In genomic region chr10:24641416-24642140, GRCm38 (mm10) we compare ENCODE assay signal across 18 mouse cellular contexts. TPM values are rescaled to one million over a fixed set of nuclear protein-coding genes. Genes with fewer than 3 reads are reported as not detected.
DNase-seq lines count a peak whose midpoint lies in the region; ATAC-seq lines count a peak whose summit lies in the region.
"Had no signal": no experiment of that assay in that cellular context is flagged by ENCODE, and none has a peak within 500 bp of the region (broad histone marks: within the 10 kb centered on the region; RNA-seq: fewer than 3 reads in every experiment).

No protein-coding gene starts in this region.

- no peaks in the 10 kb centered on the region for H3K36me3 ChIP-seq in midbrain, embryonic 11.5 days (ENCODE audit: control insufficient read depth, insufficient read depth, low read length)
- H3K36me3 ChIP-seq in midbrain, embryonic 10.5 days: no peaks in the 10 kb centered on the region
- H3K36me3 ChIP-seq: embryonic facial prominence, embryonic 10.5 days; kidney, embryonic 15.5 days; neural tube, embryonic 13.5 days had no signal

- H3K9ac ChIP-seq in midbrain, embryonic 11.5 days (ENCODE audit: low read length): no peak overlapping the region
- H3K9ac ChIP-seq: kidney, embryonic 15.5 days; neural tube, embryonic 13.5 days had no signal

- H3K4me2 ChIP-seq in midbrain, embryonic 11.5 days: no peak overlapping the region
- H3K4me2 ChIP-seq: kidney, embryonic 15.5 days; neural tube, embryonic 13.5 days had no signal

- H3K9me3 ChIP-seq in midbrain, embryonic 11.5 days (ENCODE audit: control insufficient read depth, low read length): no peaks in the 10 kb centered on the region
- no peaks in the 10 kb centered on the region for H3K9me3 ChIP-seq in midbrain, embryonic 10.5 days (replicated peaks)
- H3K9me3 ChIP-seq: embryonic facial prominence, embryonic 10.5 days; kidney, embryonic 15.5 days; neural tube, embryonic 13.5 days had no signal

- H3K4me1 ChIP-seq in midbrain, embryonic 11.5 days (ENCODE audit: control insufficient read depth, insufficient read depth, low read length): no peaks in the 10 kb centered on the region; the same call in 1 of the 2 replicates
- H3K4me1 ChIP-seq in midbrain, embryonic 10.5 days: peaks cover 4% of the 10 kb centered on the region

- DNase-seq in embryo, embryonic 10 days (ENCODE audit: low spot score): peak; percentile 50
- DNase-seq in embryo, embryonic 9.5 days (ENCODE audit: extremely low spot score): no peak
- peak; percentile 47 for DNase-seq in midbrain, embryonic 11.5 days (ENCODE audit: low spot score, missing footprints)
- DNase-seq in midbrain, embryonic 10.5 days (ENCODE audit: low spot score): no peak
- DNase-seq in thymus, postnatal 4 days: peak; percentile 52
- DNase-seq in c-Kit-positive CD71-positive TER-119-positive erythroid progenitor cells, embryonic 14.5 days (ENCODE audit: low spot score): no peak
- no peak for DNase-seq in left cerebral cortex, adult 8-10 months (ENCODE audit: low spot score in 2 of 2)
- DNase-seq: adrenal gland, adult 2 months; cerebellum, adult 9-10 months; heart, postnatal 14 days; lung, adult 2 months; lung, postnatal 4 days had no signal

- 73% methylated on average over 14 of the region's 14 CpGs for WGBS in midbrain, embryonic 11.5 days
- WGBS in midbrain, embryonic 10.5 days: 69% methylated on average over 14 of the region's 14 CpGs

- ATAC-seq in midbrain, embryonic 11.5 days (ENCODE audit: low FRiP score): no peak
- ATAC-seq in megakaryocyte progenitor cell, adult 5-6 weeks (replicated peaks; ENCODE audit: poor library complexity): peak; percentile 32; the same call in 1 of the 2 replicates
- ATAC-seq: forebrain, embryonic 16.5 days; hindbrain, embryonic 16.5 days had no signal

- no peak overlapping the region for H3K27ac ChIP-seq in midbrain, embryonic 11.5 days (ENCODE audit: low read depth, low read length)
- H3K27ac ChIP-seq in midbrain, embryonic 10.5 days (replicated peaks): no peak overlapping the region
- H3K27ac ChIP-seq: embryonic facial prominence, embryonic 10.5 days; kidney, embryonic 15.5 days; neural tube, embryonic 13.5 days had no signal

- no peaks in the 10 kb centered on the region for H3K27me3 ChIP-seq in midbrain, embryonic 11.5 days (ENCODE audit: control insufficient read depth, insufficient read depth, low read length)
- H3K27me3 ChIP-seq in midbrain, embryonic 10.5 days (ENCODE audit: low read depth, poor library complexity, severe bottlenecking): no peaks in the 10 kb centered on the region
- H3K27me3 ChIP-seq: kidney, embryonic 15.5 days; neural tube, embryonic 13.5 days had no signal

- no peak overlapping the region for H3K4me3 ChIP-seq in midbrain, embryonic 11.5 days (ENCODE audit: low read depth, low read length)
- H3K4me3 ChIP-seq in midbrain, embryonic 10.5 days: no peak overlapping the region
- H3K4me3 ChIP-seq: embryonic facial prominence, embryonic 10.5 days; kidney, embryonic 15.5 days; neural tube, embryonic 13.5 days had no signal

RNA-seq across cellular contexts. Expression of gene Ccn2, which starts 46.3 kb away (rescaled TPM):
- 3.2 and 3.8 TPM in 2 replicates for polyA plus RNA-seq in midbrain, embryonic 11.5 days (2014; fragmentation: Nextera tagmentation; extraction: Ambion mirVana)
- 7.1 and 10.3 TPM in 2 replicates for polyA plus RNA-seq in midbrain, embryonic 10.5 days (2016; fragmentation: Nextera tagmentation; extraction: Ambion mirVana)
- not detected in 2 replicates for total RNA-seq in megakaryocyte progenitor cell, adult 5-6 weeks (2015)
- total RNA-seq in megakaryocyte progenitor cell, adult 5-6 weeks (2017): not detected in 2 replicates
- total RNA-seq in left cerebral cortex, adult 8-10 months (2022): 10 to 100 TPM; 22.7 to 32.0 (median 30.3) TPM

Comparison
In these comparisons a context has a peak if more than half of its experiments do, and no peak if none do; other contexts are left out.
1. DNase-seq: peak in embryo, embryonic 10 days (single experiment), midbrain, embryonic 11.5 days (single experiment) and thymus, postnatal 4 days (single experiment); none in embryo, embryonic 9.5 days (single experiment), midbrain, embryonic 10.5 days (single experiment), c-Kit-positive CD71-positive TER-119-positive erythroid progenitor cells, embryonic 14.5 days (single experiment) and left cerebral cortex, adult 8-10 months (0 of 2).
2. RNA of gene Ccn2, which starts 46.3 kb away (total RNA-seq): 22.7 to 32.0 TPM in left cerebral cortex, adult 8-10 months; not detected in megakaryocyte progenitor cell, adult 5-6 weeks; every median in the first group is over 10 times any median in the second.